Mouse (Mus musculus) liver (tissue): ENCODE data around the gene Zfp597.

Experiments
- DNase-seq: peaks from one replicate; pipeline ENCODE4 v3.0.0-alpha.2; 2020; ENCODE audit warnings: mixed read lengths

Gene Zfp597

DNA sequence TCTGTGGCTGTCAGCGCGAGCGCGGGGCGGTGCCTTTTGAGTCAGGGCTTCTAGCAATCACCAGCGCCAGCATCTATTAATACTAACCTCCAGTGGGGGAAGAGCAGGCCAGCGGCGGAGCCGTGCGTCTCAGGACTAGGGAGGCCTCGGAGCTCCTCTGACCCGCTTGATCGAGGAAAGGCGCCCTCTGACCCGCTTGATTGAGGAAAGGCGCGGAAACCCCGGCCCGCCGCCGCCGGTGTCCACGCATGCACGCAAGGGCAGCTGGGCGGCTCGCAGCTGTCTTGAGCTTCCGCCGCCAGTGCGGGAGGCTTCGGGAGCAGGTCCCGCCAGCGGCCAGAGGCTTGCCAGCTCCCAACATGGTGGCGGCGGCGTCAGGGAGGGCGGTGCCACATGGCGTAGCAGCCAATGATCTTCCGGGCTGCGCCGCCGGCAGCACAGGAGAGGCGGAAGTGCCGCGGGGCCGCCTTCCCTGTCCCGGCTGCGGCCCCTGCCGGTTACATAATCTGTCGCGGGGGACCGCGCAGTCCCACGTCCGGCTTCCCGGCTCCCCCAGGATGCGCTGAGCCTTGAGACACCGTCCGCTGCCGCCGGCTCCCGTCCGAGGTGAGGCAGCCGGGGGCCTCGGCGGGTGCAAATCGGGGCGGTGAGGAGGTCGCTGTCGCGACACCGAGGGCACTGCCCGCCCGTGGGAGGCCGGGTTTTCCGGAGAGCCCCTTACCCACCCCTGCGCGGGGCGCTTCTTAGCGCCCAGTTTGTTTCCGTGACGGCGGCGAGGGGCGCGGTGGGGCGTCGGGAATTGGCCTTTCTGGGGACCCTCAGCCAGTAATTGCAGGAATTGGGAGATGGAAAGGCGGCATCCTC lies at the start of gene Zfp597, which contains the start of gene Gm20695:
Gene Zfp597, minus strand, starts transcription at position 361 of the 864 bp plus-strand sequence.
Gene Gm20695, plus strand, starts transcription at position 448 of the 864 bp plus-strand sequence.
- DNase-seq: peak; percentile 96

GRCm38 (mm10) chr16:3934091-3934490 lies 49.7 kb upstream of the Zfp597 start:
- DNase-seq: no peak

DNA sequence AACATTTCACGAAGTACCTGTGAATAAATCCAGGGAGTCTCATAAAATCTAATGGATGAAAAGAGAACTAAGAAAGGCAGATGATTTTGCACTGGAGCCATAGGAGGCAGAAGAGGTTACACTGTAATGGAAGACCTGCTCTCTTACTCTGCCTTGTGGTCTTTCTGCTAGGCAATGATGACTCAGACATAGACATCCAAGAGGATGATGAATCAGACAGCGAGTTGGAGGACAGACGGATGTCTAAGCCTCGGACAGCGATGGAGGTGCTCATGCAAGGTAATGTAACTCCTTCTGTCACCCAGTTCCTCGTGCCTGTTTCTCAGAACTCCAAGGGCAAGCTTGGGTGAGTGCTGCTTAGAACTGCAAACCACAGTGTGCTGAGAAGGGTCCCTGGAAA lies 49.2 kb upstream of the Zfp597 start:
- DNase-seq: no peak

DNA sequence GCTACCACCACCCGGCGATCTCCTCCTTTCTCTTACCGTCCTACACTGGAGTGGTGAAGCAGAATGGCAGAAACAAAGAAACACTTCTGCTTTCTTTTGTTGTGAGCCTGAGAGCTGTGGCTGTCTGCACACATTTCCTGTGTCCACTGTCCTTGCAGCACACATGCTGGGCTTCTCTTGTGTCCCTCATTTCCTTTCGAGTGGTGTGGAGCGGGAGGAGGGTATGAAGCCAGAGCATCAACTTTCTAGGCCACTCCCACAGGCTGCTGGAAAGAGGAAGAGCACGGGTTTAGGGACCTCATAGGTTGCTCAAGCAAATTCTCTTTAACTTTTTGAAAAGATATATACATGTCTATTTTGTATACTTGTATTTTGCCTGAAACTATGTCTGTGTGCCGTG lies 44.8 kb upstream of the Zfp597 start:
- DNase-seq: peak; percentile 27

DNA sequence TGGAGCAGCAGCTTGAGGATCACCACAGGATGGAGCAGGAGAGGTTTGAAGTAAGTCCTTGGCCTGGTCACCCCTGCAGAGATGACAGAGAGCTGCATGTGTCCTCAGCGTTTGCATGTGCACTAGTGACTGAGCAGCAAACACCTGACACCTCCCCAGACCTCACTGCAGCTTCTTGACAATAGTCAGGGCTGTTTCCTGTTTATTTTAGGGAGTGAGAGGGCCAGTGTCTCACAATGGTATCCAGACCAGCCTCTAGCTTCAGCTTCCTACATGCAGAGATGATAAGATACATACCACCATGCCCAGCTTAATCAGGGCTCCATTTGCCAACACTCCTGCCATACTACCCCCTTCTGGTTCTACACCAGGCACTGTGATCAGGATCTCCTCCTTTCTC lies 44.2 kb upstream of the Zfp597 start:
- DNase-seq: no peak

DNA sequence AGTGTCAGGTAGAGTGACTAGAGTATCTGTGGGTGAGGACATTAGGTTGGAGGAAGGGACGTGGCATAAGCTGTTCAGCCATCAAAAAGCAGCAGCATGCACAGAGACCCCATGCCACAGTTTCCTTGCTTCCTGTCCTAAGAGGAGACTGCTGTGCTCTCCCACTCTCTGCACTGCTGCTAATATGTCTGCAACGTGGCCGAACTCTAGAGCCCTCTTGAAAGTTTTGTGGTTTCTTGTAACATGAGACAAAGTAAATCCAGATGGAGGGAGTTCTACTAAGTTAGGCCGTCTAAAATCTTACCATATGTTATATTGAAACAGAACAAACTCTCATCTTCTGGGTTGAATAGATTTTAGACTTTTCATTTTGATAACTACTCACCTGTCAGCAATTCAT lies 39.6 kb upstream of the Zfp597 start:
- no peak for DNase-seq

GRCm38 (mm10) chr16:3923515-3923914 lies 39.2 kb upstream of the Zfp597 start:
- no peak for DNase-seq

GRCm38 (mm10) chr16:3920756-3921155 lies 36.4 kb upstream of the Zfp597 start:
- no peak for DNase-seq

DNA sequence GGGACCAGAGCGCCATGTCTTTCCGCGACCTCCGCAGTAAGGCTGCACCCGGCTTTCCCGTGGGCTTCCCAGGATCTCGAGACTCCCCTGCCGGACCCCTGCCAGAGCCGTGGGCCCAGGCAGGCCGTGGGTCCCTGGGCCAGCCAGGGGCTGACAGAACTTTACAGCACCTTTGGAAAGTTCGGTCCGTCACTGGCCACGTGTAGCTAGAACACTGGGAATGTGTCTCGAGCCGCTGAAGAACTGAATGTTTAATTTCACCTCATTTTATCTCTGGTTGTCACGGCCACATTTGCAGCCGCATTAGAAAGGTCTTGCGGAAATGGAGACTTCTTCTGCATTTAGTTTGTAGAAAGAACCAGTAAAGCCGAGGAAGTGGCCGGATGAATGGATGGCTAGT lies 24.8 kb upstream of the Zfp597 start:
- DNase-seq: no peak

DNA sequence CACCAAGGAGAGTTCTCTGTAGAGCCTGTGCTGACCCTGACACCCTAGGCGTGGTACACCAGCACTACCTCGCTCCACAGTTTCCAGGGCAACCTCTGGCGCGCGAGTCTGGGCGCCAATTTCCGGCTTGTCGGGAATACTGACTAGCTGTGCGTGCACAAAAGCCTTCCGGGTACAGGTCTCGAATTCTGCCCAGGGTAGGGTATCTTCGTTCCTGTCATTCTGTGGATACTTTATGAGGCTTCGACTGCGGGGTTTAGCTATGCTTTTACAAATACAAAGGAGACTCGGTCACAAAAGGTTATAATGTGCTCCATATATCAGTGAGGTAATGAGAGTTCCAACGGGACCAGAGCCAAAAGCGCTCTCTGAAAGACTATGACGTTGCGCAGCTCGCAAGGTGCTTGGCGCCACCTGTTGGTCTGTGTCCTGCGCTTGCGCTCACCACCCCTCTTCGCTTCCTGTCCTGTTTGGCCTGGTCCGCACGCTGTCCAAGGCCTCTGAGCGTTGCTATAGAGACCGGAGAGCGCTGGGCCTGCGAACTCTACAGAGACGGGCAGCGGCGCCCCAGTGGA lies 24.3 kb upstream of the Zfp597 start, which contains the start of the genes 1700037C18Rik and Cluap1:
Gene 1700037C18Rik, minus strand, starts transcription at position 153 of the 575 bp plus-strand sequence.
Gene Cluap1, plus strand, starts transcription at position 265 of the 575 bp plus-strand sequence.
- peak; percentile 93 for DNase-seq

- DNase-seq: no peak
Measured at GRCm38 (mm10) chr16:3907471-3907870, 23.1 kb upstream of the Zfp597 start.

DNA sequence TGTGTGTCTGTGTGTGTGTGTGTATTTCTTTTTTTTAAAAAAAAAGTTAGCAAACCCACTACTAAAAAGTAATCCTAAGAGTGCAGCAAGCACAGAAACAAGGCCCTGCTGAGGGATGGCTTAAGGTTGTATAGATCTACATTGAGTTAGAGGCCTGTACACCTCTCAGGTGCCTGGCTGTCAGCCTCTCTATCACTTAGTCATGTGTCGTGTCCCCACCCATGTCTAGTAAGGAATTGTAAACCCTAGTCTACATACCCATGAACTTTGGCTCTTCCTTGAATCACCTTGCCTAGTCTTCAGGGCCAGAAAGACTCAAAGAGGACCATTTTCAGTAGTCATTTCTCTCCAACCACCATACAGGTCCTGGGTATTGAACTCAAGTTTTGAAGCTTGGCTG lies 12.2 kb upstream of the Zfp597 start:
- no peak for DNase-seq

- no peak for DNase-seq
Measured at GRCm38 (mm10) chr16:3896046-3896445, 11.7 kb upstream of the Zfp597 start.

DNA sequence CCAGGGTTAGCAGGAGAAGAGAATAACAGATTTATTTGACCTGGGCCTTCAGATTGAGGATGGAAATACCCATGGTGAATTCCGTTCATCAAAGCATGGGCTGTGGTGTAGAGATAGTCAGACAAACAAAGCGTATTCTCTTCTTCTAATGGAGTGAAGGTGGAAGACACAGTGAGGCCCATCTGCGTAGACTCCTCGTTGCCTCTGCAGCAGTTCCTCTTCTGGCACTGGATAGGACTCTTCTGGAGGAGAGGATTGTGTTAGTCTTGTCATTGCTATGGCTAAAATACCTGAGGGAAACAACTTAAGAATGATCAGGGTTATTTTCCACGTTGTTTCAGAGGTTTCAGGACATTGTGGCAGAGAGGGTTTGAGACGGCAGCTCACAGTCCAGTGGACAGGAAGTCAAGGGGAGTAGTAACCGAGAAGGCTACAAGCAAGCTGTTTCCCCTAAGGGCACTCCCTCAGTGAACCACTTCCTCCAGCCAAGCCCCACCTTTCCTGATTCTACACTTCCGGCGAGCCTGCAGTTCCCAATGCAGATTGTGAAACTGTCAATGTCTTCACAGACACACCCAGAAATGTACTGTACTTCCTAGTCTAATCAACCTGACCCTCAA lies 10.9 kb upstream of the Zfp597 start:
- DNase-seq: peak; percentile 45

- DNase-seq: no peak
Measured at GRCm38 (mm10) chr16:3893739-3894138, 9.4 kb upstream of the Zfp597 start.

DNA sequence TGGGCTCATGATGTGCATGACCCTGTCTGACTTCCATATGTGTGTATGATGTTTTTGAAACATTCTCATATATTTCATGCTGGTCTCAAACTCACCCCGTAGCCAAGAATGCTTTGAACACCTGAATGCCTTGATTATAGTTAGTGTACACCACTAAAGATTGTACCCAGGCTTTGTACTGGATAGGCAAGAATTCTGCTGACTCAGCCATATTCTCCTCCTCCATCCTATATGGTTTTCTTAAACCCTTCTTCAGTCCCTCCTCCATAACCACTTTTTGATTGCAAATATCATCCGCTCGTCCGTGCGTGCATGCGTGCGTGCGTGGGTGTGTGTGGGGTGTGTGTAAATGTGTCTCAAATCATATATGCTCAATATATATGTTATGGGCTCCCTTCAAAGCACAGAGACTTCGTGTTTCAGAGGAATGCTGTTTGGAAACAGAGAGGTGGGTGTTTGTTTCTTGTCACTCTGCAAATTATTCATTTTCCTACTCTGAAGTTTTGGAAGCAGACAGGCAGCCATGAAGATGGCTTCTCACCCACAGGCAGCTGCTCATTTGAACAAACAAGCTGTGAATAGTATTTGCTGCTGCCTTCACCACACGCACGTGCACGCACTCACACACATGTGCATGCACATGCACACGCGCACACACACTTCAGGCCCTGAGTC lies 7.4 kb upstream of the Zfp597 start:
- no peak for DNase-seq

GRCm38 (mm10) chr16:3885065-3885670 lies 807 bp upstream of the Zfp597 start:
- no peak for DNase-seq

DNA sequence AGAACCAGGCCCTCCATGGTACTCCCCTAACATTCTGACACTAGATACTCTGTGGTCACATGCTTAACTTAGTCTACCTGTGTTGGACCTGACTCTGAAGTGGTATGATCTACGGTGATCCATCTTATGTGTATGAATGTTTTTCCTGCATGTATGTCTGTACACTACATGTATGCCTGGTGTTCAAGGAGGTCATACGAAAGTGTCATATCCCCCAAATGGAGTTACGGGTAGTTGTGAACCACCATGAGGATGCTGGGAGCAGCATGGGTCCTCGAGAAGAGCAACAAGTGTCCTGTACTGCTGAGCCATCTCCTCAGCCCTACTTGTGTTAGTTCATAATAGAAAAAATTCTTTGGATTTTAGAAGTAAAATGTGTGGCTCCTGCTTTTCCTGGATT lies 8.0 kb downstream of the Zfp597 start:
- DNase-seq: no peak

- peak; percentile 89 for DNase-seq
Measured at GRCm38 (mm10) chr16:3872216-3873047, 11.9 kb downstream of the Zfp597 start, which contains the start of gene Naa60. Gene Naa60 (plus strand): TSS chr16:3872375.

GRCm38 (mm10) chr16:3871815-3872214 lies 12.5 kb downstream of the Zfp597 start:
- DNase-seq: no peak

GRCm38 (mm10) chr16:3859254-3859653 lies 25.1 kb downstream of the Zfp597 start:
- DNase-seq: no peak

GRCm38 (mm10) chr16:3855776-3856175 lies 28.6 kb downstream of the Zfp597 start:
- DNase-seq: no peak
